Mouse (Mus musculus) heart, embryonic 14.5 days (tissue): Measurements from ENCODE around the gene Tmcc3. TPM values are rescaled to one million over a fixed set of nuclear protein-coding genes. Genes with fewer than 3 reads are reported as not detected.

ENCODE experiments used
- ATAC-seq: fragments of 200-750 bp; cut with Nextera tagmentation; 2 replicates; pipeline ENCODE4 v1.8.0; 2017; ENCODE audit warnings: low read depth, moderate TSS enrichment; ENCODE audit not compliant: insufficient number of reproducible peaks, insufficient read depth, low FRiP score
- H3K27ac ChIP-seq, 2 experiments: fragments of 200-500 bp in 1 of 2; fragments of 300-500 bp in 1 of 2; sonication (generic) in 1 of 2; replicated peaks in 1 of 2; 2 replicates each; pipeline ENCODE4 v1.5.1; 2012 to 2014; ENCODE audit warnings: low read depth in 2 of 2, low read length in 2 of 2, control low read depth in 1 of 2, mild to moderate bottlenecking in 1 of 2, mixed read lengths in 1 of 2; ENCODE audit not compliant: control insufficient read depth in 1 of 2, insufficient read depth in 1 of 2
- H3K27me3 ChIP-seq: fragments of 300-500 bp; sonication (generic); 2 replicates; pipeline ENCODE4 v1.6.1; 2014; ENCODE audit warnings: mild to moderate bottlenecking, low read length, control low read depth; ENCODE audit not compliant: control insufficient read depth, insufficient read depth
- H3K36me3 ChIP-seq: fragments of 300-500 bp; sonication (generic); 2 replicates; pipeline ENCODE4 v1.6.1; 2014; ENCODE audit warnings: mild to moderate bottlenecking, control low read depth, low read length, mixed read lengths; ENCODE audit not compliant: control insufficient read depth, insufficient read depth
- H3K4me1 ChIP-seq, 2 experiments: fragments of 200-500 bp in 1 of 2; fragments of 300-500 bp in 1 of 2; sonication (generic) in 1 of 2; 2 replicates each; pipeline ENCODE4 v1.6.1; 2012 to 2014; ENCODE audit warnings: low read length in 2 of 2, control low read depth in 1 of 2, mixed read lengths in 1 of 2; ENCODE audit not compliant: control insufficient read depth in 2 of 2, insufficient read depth in 2 of 2
- H3K4me2 ChIP-seq: fragments of 300-500 bp; sonication (generic); 2 replicates; pipeline ENCODE4 v1.6.1; 2014; ENCODE audit warnings: mild to moderate bottlenecking, low read length
- H3K4me3 ChIP-seq, 2 experiments: fragments of 200-500 bp in 1 of 2; fragments of 300-500 bp in 1 of 2; sonication (generic) in 1 of 2; 2 replicates each; pipeline ENCODE4 v1.5.1; 2012 to 2014; ENCODE audit warnings: low read length in 2 of 2, mild to moderate bottlenecking in 2 of 2, control low read depth in 1 of 2, low read depth in 1 of 2, moderate library complexity in 1 of 2; ENCODE audit not compliant: control insufficient read depth in 1 of 2, insufficient read depth in 1 of 2
- H3K9ac ChIP-seq: fragments of 300-500 bp; sonication (generic); 2 replicates; pipeline ENCODE4 v1.6.1; 2014; ENCODE audit warnings: mild to moderate bottlenecking, low read length
- H3K9me3 ChIP-seq: fragments of 300-500 bp; sonication (generic); 2 replicates; pipeline ENCODE4 v1.6.1; 2016; ENCODE audit warnings: low read length, control low read depth; ENCODE audit not compliant: control insufficient read depth
- WGBS: fragments of 180-500 bp; shearing (Covaris S2); extraction: QIAGEN DNeasy Blood & Tissue Kit; methylation state at CpG from one replicate; pipeline ENCODE4 v1.1.7; 2014; 5-methylcytosine and 5-hydroxymethylcytosine counted together
- polyA plus RNA-seq: library from polyadenylated mRNA; unstranded; fragments of >200 nt; fragmentation: Nextera tagmentation; extraction: Ambion mirVana; gene quantifications from 2 replicates; pipeline ENCODE4 v1.2.1, GENCODE M21; 2014

Gene Tmcc3
- polyA plus RNA-seq, 1 experiment from 2014 or later, result 9.6 TPM

DNA sequence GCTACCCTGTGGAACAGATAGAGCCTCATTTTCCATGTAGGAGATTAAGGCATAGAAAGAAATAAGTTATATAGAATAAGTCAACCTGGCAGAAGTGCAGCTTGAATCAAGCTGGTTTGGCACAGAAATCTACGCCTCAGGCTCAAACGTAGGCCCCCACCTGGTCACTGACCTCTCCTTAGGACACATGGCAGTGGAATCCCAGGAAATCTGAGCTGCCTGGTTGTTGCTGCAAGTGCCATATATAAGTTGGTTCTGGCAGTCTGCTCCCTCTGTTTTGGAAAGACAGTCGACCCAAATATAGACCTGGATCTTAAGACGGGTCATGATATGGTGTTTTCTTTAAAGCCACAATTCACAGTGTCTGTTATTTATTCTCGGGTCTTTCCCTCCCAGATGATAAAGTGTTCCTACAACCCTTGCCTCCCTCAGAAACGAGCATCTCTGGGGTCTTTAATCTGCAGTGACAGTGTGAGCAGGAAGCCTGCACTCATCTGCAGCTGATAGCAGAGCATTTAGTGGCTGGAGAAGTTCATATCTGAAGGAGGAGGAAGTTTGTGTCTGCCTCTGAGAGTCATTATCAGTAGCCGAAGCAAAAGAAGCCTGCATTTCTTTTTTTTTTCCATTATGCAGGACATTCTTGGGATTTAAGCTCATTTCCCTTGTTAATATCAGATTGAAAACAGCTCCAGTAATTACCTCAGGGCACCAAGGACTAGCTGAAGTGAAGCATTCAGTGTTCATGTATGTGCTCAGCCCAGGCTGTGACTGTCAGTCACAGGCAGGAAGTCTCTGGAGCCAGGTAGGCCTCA lies 253.9 kb downstream of the Tmcc3 start:
- peak; percentile 43; the same call in 1 of the 2 replicates for ATAC-seq
- Histone ChIP-seq H3K4me1 (peaks cover 15 to 26% of the 10 kb centered on the region in 2 experiments), H3K27ac (peak overlapping the region; percentile 72 to 84), H3K36me3 (no peaks in the 10 kb centered on the region), H3K9ac (no peak overlapping the region), H3K9me3 (no peaks in the 10 kb centered on the region), H3K27me3 (no peaks in the 10 kb centered on the region), H3K4me2 (no peak overlapping the region), H3K4me3 (no peak overlapping the region)
- 16% methylated on average over 7 of the region's 7 CpGs for WGBS

DNA sequence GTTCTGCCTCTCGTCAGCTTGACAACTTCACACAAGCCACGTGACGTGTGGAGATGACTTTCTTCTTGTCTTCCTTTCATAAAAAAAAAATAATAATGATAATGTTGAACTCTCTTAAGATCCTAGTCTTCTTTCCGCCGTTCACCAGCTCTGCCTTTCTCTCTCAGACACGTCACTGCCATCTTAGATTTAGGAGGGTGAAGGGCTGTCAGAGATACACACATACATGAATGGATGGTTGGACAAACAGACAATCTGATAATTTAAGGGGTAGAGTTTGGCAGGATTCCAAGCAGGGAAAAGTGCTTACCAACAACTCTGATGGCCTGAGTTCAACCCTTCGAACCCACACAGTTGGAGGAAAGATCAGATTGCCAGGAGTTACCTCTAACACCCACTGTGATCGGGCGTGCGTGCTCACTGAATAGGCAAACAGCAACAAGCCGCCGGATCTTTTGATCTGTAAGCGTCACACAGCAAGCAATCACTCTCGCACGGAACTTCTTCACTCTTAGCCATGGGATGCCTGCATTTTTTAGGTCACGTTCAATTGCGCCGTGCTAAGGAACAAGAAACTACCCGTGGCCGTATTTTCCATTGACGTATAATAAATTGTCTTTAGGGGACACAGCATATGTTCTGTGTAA lies 254.6 kb downstream of the Tmcc3 start:
- Histone ChIP-seq H3K4me2 (no peak overlapping the region), H3K27ac (peak overlapping the region; percentile 72 to 84), H3K36me3 (no peaks in the 10 kb centered on the region), H3K9me3 (no peaks in the 10 kb centered on the region), H3K9ac (no peak overlapping the region), H3K4me1 (peaks cover 13 to 23% of the 10 kb centered on the region in 2 experiments), H3K27me3 (no peaks in the 10 kb centered on the region), H3K4me3 (no peak overlapping the region)
- ATAC-seq, result no peak
- WGBS, result 65% methylated on average over 21 of the region's 21 CpGs

DNA sequence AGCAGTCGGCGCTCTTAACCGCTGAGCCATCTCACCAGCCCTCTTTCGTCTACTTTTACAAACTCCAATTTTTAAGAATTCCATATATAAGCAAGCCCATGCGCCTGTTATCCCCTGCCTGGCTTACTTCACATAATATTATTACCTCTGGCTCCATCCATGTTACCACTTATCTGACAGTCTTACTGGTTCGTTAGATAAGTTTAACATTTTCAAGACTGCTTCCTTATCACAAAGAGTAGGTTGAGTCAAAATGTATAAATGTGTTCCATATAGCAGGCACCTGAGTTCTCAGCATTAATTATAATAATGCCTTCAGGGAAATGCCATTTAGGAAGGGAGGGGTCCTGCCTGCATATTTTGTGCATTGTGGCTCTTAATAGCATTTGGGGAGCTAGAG lies 255.5 kb downstream of the Tmcc3 start:
- H3K4me1 ChIP-seq, result peaks cover 9 to 19% of the 10 kb centered on the region in 2 experiments
- no peak for ATAC-seq
- H3K27ac ChIP-seq, result no peak overlapping the region
- no peak overlapping the region for H3K4me3 ChIP-seq
- no peak overlapping the region for H3K4me2 ChIP-seq
- H3K9me3 ChIP-seq, result no peaks in the 10 kb centered on the region
- WGBS, result 83% methylated on average over 6 of the region's 6 CpGs
- H3K27me3 ChIP-seq, result no peaks in the 10 kb centered on the region
- H3K36me3 ChIP-seq, result no peaks in the 10 kb centered on the region
- H3K9ac ChIP-seq, result no peak overlapping the region

DNA sequence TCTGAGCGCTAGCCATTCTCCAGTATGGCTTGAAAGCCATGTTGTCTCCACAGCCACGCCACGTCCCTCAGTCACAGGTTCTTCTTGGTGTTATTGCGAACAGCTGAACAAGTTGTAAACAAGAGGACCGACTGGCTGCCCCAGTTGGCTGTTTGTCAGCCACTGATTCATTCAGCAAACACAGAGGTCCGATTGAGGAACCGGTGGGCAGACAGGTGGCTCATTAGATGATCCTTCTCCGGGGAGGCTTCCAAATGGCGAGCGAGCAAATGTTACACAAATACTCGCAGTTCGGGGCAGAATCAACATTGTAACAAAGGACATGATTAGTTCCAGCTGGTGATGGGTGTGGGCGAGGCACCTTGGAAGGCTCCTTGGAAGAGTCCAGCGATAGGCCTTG lies 256.2 kb downstream of the Tmcc3 start:
- no peak overlapping the region for H3K4me3 ChIP-seq
- no peaks in the 10 kb centered on the region for H3K9me3 ChIP-seq
- H3K9ac ChIP-seq, result no peak overlapping the region
- no peaks in the 10 kb centered on the region for H3K27me3 ChIP-seq
- 90% methylated on average over 14 of the region's 14 CpGs for WGBS
- ATAC-seq, result no peak
- H3K27ac ChIP-seq, result no peak overlapping the region
- peaks cover 15 to 24% of the 10 kb centered on the region in 2 experiments for H3K4me1 ChIP-seq
- H3K36me3 ChIP-seq, result no peaks in the 10 kb centered on the region
- H3K4me2 ChIP-seq, result no peak overlapping the region

DNA sequence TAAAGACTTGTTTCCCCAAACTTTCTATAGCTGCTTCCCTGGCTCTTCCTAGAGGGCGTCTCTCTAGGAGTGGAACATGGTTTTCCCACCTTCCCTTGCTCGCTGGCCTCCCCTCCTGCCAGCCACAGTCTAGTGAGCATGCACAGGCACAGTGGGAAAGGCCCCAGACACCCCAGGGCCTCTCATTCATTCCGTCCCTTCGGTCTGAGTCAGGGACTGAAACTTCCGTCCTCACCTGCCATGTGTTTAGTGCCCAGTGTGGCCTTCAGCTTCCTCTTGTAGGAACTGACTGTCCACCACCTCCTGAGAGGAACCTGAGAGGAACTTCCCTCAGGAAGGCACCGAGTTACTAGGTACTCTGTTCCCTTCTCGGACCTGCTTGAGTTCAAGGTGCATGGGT lies 257.1 kb downstream of the Tmcc3 start:
- no peak for ATAC-seq

DNA sequence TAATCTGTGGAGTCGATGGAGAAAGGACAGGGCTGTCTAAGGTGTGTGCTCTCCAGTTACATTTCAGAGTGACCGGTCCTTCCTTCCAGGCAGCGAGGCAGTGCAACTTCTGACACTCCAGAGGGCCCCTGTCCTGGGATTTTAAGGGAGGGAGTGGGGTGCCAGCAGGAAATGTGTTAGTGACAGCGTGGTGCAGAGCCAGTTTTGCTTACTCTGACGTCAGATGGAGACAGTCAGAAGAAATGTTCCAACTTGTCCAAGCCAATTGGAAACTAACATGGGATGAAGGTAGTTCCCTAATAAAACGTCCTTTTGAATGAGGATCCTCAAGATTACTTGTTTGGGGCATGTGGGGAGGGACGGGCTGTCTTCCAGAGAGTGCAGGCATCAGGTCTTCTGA lies 258.0 kb downstream of the Tmcc3 start:
- WGBS, result 62% methylated on average over 7 of the region's 7 CpGs
- H3K27ac ChIP-seq, result no peak overlapping the region

More for the DNA sequence above, 257.1 kb downstream of the Tmcc3 start:
- no peaks in the 10 kb centered on the region for H3K27me3 ChIP-seq
- 73% methylated on average over 7 of the region's 7 CpGs for whole genome bisulfite sequencing
- H3K9ac ChIP-seq, result no peak overlapping the region
- no peak overlapping the region for H3K27ac ChIP-seq
- peaks cover 15 to 28% of the 10 kb centered on the region in 2 experiments for H3K4me1 ChIP-seq
- H3K9me3 ChIP-seq, result no peaks in the 10 kb centered on the region
- H3K36me3 ChIP-seq, result no peaks in the 10 kb centered on the region
- no peak overlapping the region for H3K4me2 ChIP-seq
- H3K4me3 ChIP-seq, result no peak overlapping the region

DNA sequence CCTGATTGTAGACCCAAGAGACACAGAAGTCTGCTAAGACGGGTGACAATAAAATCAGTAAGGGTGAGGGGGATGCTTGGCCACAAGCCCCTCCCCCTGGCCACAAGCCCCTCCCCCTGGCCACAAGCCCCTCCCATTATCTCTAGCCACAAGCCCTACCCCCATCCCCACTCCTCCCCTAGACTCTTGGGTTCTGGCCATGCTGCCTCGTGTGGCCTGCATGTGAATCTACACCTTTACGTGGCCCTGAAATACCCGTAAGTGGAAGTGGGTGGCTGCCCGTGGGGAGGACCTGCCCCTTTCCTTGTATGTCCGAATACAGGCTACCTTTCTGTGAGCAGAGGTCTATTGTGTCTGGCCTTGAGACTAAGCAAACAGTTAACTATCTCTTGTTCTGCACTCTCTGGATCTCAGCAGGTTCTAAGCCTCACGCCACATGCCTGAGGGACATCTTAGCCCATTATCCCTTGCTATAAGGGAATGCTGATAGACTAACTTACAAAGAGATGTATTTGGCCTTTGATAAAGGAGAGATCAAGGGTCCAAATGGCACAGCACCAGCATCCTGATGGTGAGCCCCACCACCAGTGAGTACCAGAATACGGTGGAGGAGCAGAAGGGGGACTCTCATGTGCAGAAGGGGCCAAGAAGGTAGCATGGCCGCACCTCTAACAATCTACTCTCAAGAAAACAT lies 260.3 kb downstream of the Tmcc3 start:
- Histone ChIP-seq H3K9ac (no peak overlapping the region), H3K27ac (0 out of 4 replicates have a peak overlapping the region, but pooled peaks of 1 of the 2 experiments have one; percentile 10), H3K4me2 (no peak overlapping the region), H3K4me1 (peaks cover 21 to 38% of the 10 kb centered on the region in 2 experiments), H3K9me3 (no peaks in the 10 kb centered on the region), H3K27me3 (no peaks in the 10 kb centered on the region), H3K4me3 (no peak overlapping the region), H3K36me3 (no peaks in the 10 kb centered on the region)
- WGBS, result 84% methylated on average over 9 of the region's 9 CpGs
- no peak for ATAC-seq

More for the DNA sequence above, 258.0 kb downstream of the Tmcc3 start:
- Histone ChIP-seq H3K4me3 (no peak overlapping the region), H3K9me3 (no peaks in the 10 kb centered on the region), H3K4me1 (peaks cover 15 to 30% of the 10 kb centered on the region in 2 experiments), H3K27me3 (no peaks in the 10 kb centered on the region), H3K4me2 (no peak overlapping the region), H3K36me3 (no peaks in the 10 kb centered on the region), H3K9ac (no peak overlapping the region)
- no peak for ATAC-seq
